Mouse (Mus musculus) testis, postnatal 14 days (tissue): ENCODE data around the gene Synpo2.

ENCODE experiments used
- DNase-seq: peaks from one replicate; pipeline ENCODE4 v3.0.0; 2021; ENCODE audit warnings: low spot score

The Synpo2 gene

GRCm38 (mm10) chr3:123235921-123236320 lies at the start of gene Synpo2:
Gene Synpo2, minus strand, starts transcription at chr3:123236149.
- DNase-seq = peak; percentile 32

- no peak for DNase-seq
These were observed 49.7 kb upstream of the Synpo2 start for GRCm38 (mm10) chr3:123285649-123286048.

- no peak for DNase-seq
These were observed 48.3 kb upstream of the Synpo2 start for GRCm38 (mm10) chr3:123284284-123284683.

- no peak for DNase-seq
These were observed 47.1 kb upstream of the Synpo2 start for GRCm38 (mm10) chr3:123282866-123283615.

GRCm38 (mm10) chr3:123267741-123268201 lies 31.8 kb upstream of the Synpo2 start:
- DNase-seq = peak; percentile 53

DNA sequence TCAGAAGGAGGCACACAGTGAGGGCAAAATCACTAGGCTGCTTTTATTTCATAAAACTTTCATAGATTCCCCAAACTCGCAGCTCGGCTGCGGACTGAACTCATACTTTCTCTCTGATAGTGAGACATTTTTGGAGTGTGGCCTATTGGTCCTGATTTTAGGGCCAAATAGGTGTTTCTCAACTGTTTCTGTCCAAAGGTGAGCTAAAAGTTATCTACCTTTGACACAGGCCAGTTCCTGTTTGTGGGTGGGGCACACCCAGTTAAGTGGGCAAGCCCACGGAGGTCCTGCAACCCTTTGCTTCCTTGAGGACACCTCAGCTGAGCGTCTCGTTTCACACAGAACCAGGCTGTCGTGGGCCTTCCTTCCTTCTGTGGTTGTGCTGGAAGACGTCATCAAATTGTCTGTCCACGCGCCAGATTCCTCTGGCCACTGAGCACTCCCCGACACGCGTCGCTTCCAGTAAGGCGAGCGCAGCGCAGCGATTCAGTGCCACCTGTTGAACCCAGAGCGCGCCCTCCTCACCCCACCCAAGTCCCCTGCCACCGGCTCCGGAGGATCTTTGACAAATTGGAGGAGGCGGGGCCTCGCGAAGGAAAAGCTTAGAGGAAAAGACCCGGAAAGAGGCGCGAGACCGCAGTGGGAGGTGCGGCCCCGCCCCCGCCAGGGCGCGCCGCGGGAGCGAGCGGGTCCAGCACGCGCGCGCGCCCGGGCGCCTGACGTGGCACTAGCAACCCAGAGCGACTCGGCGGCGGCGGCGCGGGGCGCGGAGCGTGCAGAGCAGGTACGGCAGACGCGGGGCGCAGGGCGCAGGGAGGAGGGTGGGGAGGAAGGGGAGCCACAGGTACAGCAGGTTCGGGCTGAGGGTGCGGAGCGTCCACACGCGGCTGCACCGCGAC lies 31.1 kb upstream of the Synpo2 start, which contains the start of gene Sec24d:
Gene Sec24d, plus strand, starts transcription at position 703 of the 899 bp plus-strand sequence.
- DNase-seq = peak; percentile 72

DNA sequence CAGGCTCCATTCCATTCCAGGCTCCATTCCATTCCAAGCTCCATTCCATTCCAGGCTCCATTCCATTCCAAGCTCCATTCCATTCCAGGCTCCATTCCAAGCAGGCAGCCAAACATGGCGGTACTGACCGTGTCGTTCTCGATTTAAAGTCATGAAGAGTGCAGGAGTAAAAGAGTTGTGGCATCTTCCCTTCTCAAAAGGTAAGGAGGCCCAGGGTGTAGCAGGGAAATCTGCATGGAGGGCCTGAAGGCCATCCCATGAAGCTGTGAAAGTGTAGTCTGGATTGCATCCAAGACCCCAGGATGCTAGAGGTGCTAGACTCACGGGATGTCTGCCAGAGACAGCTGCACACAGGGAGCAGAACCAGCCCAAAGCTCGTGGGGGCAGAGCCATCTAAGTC lies 28.8 kb upstream of the Synpo2 start:
- no peak for DNase-seq

GRCm38 (mm10) chr3:123258709-123259108 lies 22.8 kb upstream of the Synpo2 start:
- no peak for DNase-seq

DNA sequence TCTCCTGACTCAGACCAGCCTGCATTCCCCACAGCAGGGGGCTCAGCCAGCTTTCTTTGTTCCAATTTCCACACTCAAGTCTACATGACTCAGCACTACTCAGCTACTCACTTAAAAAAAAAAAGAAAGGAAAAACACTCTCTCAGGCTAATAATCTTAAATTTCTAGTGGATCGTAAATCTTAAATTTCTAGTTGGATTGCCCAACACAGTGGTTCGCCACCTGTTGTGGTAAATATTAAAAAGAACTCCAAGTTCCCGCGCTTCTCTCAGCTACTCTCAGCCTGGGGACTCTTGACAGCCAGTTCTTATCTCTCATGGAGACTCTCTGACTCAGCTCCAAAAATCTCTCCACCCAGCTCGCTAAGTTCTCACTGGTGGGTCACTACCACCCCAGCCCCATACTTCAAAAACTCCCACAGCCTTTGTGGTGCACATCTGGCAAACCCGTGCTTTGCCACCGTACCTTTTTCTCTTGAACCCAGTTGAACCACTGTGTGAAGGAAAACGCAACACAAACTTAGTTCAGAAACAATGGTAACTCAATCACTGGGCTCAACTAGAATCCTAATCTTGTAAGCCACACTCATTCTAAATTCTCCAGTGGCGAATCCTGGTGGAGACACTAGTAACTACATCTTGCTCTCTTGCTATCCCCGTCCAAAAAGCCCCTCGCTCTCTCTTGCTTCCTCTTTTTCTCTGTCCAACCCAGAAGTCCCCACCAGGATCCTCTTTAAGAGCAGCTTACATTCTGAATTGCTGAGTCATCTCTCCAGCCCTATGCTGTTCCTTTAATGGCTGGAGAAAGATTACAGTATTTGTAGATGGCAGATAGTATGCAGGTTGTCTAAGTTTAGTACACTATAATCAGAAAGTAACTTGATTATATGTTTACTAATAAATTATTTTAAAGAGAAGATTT lies 20.5 kb upstream of the Synpo2 start:
- DNase-seq = no peak

GRCm38 (mm10) chr3:123245646-123246045 lies 9.7 kb upstream of the Synpo2 start:
- no peak for DNase-seq

DNA sequence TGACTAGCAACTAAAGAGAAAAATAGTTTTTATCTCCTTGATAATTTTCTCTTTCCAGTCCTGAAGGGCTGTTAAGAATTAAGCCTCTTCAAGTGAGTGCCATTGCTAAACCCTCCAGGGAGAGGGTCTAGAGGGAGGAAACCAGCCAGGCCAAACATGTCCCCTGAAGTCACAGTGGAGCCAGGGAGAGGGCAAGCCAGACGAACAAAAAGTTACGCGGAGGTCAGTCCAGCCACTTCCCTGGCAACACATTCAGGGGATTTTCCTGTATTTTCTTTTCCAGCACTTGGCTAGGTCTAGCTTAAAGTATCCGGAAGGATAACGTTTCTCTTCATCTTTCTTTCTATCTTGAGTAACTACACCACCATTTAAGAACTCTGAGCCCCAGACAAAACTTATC lies 8.4 kb upstream of the Synpo2 start:
- no peak for DNase-seq

GRCm38 (mm10) chr3:123237446-123237845 lies 1.5 kb upstream of the Synpo2 start:
- DNase-seq = no peak

DNA sequence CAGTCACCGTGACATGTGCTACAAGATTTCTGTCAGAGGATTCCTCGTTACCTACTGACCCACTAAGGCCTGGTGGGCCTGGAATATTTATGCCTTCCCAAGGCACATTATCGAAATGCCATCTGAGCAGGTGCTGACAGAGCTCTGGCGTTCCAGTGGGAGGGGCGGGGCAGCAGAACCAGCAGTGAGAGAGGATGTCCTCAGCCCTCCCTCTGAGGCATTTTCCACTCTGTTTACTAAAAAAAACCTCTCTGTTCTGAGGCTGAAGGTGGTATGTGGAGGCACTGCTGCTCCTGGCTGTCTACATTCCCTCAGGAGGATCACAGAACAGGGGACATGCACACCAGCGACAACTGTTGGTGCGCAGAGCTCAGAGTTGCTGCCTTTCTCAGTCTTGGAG lies 1.1 kb upstream of the Synpo2 start:
- no peak for DNase-seq

DNA sequence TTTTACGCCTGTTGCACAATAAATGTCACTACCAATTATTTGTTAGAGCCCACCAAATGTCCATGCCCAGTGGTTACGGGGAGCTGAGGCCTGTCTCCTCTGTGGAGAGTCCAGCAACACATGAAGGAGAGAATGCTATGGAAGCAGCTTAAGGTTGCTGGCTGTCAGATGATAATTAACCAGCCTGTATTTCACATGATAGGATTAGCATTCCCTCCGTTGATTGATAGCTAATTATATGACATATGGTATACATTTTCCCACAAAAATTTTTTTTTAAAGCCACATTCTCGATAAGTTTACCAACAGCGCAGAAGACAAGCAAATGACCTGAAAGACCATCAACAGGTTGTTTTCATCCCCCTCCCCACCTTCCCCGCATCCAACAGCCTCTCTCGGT lies 454 bp downstream of the Synpo2 start:
- no peak for DNase-seq

- no peak for DNase-seq
These were observed 1.6 kb downstream of the Synpo2 start for GRCm38 (mm10) chr3:123234191-123234836.

DNA sequence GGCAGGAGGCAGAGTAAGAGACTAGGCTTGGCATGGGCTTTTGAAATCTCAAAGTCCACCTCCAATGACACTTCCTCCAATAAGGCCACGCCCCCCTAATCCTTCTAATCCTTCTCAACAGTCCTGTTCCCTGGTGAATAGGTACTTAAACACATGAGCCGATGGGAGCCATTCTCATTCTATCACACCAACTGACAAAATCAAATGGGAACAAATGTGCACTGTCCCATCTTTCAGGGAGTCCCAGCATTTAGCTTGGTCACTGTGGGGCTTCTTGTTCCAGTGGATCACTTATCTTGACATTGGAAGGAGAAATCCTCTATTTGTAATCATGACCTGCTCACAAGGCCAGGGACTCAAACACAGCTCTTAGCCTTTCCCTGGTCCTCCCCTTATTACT lies 4.3 kb downstream of the Synpo2 start:
- DNase-seq = no peak

DNA sequence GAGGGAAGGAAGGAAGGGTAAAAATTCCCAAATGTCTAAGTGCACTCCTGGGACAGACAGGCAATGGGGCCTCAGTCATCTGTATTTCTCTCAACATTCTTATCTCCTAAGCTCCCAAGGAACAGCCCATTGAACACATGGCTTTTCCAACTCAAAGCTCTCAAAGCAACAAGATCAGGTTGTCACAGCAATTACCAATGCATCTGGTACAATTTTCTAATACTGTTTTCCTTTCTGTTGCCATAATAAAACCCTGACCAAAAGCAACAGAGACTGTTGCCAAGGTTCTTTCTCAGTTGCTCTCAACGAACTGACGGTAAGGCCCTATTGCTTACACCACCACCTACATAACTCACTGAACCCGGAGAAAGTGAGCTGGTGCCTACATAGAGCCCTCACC lies 8.7 kb downstream of the Synpo2 start:
- DNase-seq = no peak

GRCm38 (mm10) chr3:123218646-123219045 lies 17.3 kb downstream of the Synpo2 start:
- no peak for DNase-seq

DNA sequence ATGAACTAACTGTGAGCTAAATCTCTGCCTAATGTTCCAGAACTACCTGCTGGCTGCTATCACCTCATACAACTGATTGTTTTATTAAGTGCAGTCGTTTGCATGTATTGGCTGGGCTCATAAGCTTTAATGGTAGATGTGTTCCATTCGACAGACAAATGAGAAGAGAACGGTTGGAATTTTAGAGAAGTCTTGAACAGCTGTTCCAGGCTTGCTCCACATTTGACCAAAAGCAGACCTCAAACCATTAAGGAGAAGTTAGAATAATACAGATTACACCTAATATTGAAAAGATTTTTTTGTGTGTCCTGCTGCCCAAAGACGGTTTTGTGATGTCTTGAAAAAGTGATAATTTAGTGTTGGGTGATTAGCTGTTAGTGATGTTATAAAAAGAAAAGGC lies 27.1 kb downstream of the Synpo2 start:
- DNase-seq = no peak

DNA sequence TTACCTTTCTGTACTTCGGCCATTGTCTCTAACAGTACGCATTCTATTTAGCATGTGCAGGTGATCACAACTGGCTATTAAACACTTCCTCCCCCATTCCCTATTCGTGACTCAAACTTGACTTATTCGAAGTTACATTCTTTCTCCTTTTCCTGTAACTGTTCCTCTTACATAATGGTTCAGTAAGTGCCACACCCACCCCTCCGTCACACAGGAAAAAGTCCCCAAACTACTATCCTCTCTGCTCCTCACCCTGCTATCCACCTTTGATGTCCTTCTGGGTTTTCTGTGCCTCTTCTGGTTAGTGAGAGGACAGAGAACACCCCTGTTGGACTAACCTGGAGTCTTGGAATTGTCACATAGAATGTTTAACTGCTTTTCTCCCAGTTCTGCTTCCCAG lies 28.6 kb downstream of the Synpo2 start:
- DNase-seq = no peak

GRCm38 (mm10) chr3:123205485-123205884 lies 30.5 kb downstream of the Synpo2 start:
- no peak for DNase-seq
